Mouse (Mus musculus) midbrain, embryonic 15.5 days (tissue): ENCODE data around the gene Gm11099. TPM values are rescaled to one million over a fixed set of nuclear protein-coding genes. Genes with fewer than 3 reads are reported as not detected.

Experiments
- ATAC-seq: fragments of 200-750 bp; cut with Nextera tagmentation; replicated peaks from 2 replicates; pipeline ENCODE4 v1.8.0; 2017; ENCODE audit warnings: moderate TSS enrichment
- H3K27ac ChIP-seq: fragments of 300-500 bp; sonication (generic); 2 replicates; pipeline ENCODE4 v1.5.1; 2015; ENCODE audit warnings: mild to moderate bottlenecking, inconsistent platforms
- H3K27me3 ChIP-seq: fragments of 300-500 bp; sonication (generic); replicated peaks from 2 replicates; pipeline ENCODE4 v1.6.1; 2015; ENCODE audit warnings: inconsistent platforms
- H3K36me3 ChIP-seq: fragments of 300-500 bp; sonication (generic); replicated peaks from 2 replicates; pipeline ENCODE4 v1.6.1; 2015; ENCODE audit warnings: inconsistent platforms
- H3K4me1 ChIP-seq: fragments of 300-500 bp; sonication (generic); 2 replicates; pipeline ENCODE4 v1.6.1; 2015; ENCODE audit warnings: inconsistent platforms
- H3K4me2 ChIP-seq: fragments of 300-500 bp; sonication (generic); 2 replicates; pipeline ENCODE4 v1.6.1; 2015; ENCODE audit warnings: inconsistent platforms, mild to moderate bottlenecking, moderate library complexity
- H3K4me3 ChIP-seq: fragments of 300-500 bp; sonication (generic); 2 replicates; pipeline ENCODE4 v1.5.1; 2015; ENCODE audit warnings: mild to moderate bottlenecking, inconsistent platforms
- H3K9ac ChIP-seq: fragments of 300-500 bp; sonication (generic); 2 replicates; pipeline ENCODE4 v1.6.1; 2015; ENCODE audit warnings: mild to moderate bottlenecking, inconsistent platforms
- H3K9me3 ChIP-seq: fragments of 300-500 bp; sonication (generic); 2 replicates; pipeline ENCODE4 v1.6.1; 2016; ENCODE audit warnings: inconsistent platforms
- WGBS: fragments of 180-500 bp; shearing (Covaris S2); methylation state at CpG from one replicate; pipeline ENCODE4 v1.1.7; 2015; ENCODE audit warnings: mixed read lengths; 5-methylcytosine and 5-hydroxymethylcytosine counted together
- polyA plus RNA-seq: library from polyadenylated mRNA; unstranded; fragments of >200 nt; fragmentation: Nextera tagmentation; extraction: Ambion mirVana; gene quantifications from 2 replicates; pipeline ENCODE4 v1.2.1, GENCODE M21; 2015

The Gm11099 gene
- not detected in 2 replicates for polyA plus RNA-seq

DNA sequence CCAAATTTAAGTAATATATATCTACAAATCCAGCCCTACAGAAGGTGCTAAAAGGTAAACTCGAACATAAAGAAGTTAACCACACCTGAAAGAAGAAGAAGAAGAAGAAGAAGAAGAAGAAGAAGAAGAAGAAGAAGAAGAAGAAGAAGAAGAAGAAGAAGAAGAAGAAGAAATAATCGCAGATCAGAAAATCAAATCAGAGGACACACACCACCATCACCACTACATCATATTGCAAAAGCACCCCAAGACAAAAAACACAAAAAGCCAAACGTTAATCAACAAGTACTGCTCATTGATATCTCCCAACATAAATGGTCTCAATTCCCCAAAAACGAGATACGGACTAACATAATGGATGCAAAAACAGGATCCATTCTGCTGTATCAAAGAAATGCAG, at the start of gene Gm11099:
Gene Gm11099 (plus strand): TSS at position 301 of the 400 bp plus-strand sequence.
- Histone ChIP-seq H3K4me3 (no peak within 1 kb of the TSS), H3K27ac (no peak within 1 kb of the TSS), H3K9ac (no peak within 1 kb of the TSS), H3K9me3 (no peaks in the 10 kb centered on the region), H3K4me2 (no peak within 1 kb of the TSS), H3K36me3 (no peaks in the 10 kb centered on the region), H3K27me3 (no peaks in the 10 kb centered on the region), H3K4me1 (no peaks in the 10 kb centered on the region)
- WGBS = 88% methylated on average over 5 of the region's 5 CpGs
- no peak for ATAC-seq

DNA sequence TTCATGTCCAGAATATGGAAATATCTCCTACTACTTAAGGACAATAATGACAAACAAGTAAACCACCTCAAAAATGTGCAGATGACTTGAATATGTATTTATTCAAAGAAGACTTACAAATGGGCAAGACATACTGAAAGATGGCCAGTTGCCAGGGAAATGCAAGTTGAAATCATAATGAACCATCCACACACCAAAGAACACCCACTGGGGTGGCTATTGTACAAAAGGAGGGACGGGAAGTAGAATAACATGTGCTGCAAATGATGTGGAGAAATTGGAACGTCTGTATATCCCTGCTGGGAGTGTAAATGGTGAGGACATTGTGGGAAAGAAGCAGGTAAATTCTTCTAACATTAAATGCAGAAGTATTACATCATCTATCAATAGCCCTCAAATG, 46.3 kb upstream of the Gm11099 start:
- Histone ChIP-seq H3K36me3 (no peaks in the 10 kb centered on the region), H3K9ac (no peak overlapping the region), H3K4me2 (no peak overlapping the region), H3K9me3 (no peaks in the 10 kb centered on the region), H3K4me1 (no peaks in the 10 kb centered on the region), H3K27ac (no peak overlapping the region), H3K4me3 (no peak overlapping the region), H3K27me3 (no peaks in the 10 kb centered on the region)
- ATAC-seq = no peak; the same call in 1 of the 2 replicates
- 28% methylated on average over 2 of the region's 2 CpGs for WGBS

DNA sequence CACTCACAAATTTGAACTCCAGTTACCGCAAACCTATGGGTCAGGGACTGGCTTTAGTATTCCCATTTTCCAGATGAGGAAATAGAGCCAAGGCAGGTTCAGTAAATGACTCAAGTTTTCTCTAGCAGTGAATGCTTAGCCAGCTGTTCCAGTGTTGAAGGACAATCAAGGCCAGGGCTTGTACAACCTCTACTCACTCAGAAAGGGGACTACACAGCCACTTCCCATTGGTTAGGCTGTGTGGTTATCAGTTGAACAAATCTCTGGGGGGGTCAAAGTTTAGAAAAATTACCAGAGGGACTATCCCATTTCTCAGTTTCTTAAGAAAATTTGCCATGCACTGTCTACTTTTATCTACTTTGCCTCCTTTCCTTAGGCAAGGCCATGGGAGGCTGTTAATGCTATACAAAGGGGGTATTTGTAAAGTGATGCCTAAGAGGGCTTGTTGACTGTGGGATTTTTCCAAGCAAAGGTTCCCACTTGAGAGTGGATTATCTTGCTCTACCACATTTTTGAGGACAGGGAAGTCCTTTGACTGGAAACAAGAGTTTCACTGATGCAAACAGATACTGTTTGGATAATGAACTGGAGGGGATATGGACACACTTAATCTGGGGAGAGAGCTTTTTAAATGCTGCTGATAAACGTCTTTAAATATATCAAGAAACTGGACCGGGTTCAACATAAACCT, 30.2 kb upstream of the Gm11099 start:
- Histone ChIP-seq H3K4me1 (no peaks in the 10 kb centered on the region), H3K9me3 (no peaks in the 10 kb centered on the region), H3K36me3 (no peaks in the 10 kb centered on the region), H3K4me2 (no peak overlapping the region), H3K9ac (no peak overlapping the region), H3K27me3 (no peaks in the 10 kb centered on the region), H3K4me3 (no peak overlapping the region), H3K27ac (no peak overlapping the region)
- ATAC-seq = no peak
- 68% methylated on average over 3 of the region's 3 CpGs for WGBS

DNA sequence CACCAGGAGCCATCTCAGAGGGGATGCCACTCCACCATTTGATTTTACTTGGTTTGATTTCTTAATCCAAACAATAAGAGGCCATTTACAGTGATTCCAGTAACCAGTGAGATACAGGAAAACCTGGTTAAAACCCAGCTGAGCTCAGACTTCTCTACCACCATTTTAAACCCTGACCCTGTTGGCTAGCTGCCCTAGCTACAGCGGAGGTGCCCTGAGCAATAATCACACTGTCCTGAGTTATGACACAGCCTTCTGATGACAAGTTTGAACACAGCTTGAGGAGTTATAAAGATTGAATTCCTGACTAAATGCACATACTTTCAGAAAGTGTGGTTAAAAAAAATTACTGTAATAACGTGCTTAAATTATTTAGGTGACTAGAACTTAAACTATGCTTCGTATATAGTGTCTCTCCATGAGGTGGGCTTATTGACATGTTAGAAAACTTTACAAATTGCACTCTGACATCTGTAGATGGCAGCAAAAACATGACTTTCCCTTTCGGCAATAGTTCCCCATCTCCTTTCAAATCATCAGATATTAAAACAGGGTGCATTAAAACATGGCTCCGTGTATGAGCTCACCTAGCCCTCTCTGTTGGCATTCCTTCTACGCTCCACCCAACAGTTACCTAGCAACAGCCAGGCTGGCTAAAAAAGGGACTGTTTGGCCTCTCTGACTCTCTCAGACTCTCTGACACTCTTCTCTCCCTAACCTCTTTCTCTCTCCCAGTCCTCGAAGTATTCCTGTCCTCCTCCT, 29.1 kb upstream of the Gm11099 start:
- Histone ChIP-seq H3K9me3 (no peaks in the 10 kb centered on the region), H3K27ac (no peak overlapping the region), H3K9ac (no peak overlapping the region), H3K4me2 (no peak overlapping the region), H3K27me3 (no peaks in the 10 kb centered on the region), H3K4me3 (no peak overlapping the region), H3K4me1 (no peaks in the 10 kb centered on the region), H3K36me3 (no peaks in the 10 kb centered on the region)
- WGBS = 62% methylated on average over 7 of the region's 7 CpGs
- peak; percentile 76 for ATAC-seq

DNA sequence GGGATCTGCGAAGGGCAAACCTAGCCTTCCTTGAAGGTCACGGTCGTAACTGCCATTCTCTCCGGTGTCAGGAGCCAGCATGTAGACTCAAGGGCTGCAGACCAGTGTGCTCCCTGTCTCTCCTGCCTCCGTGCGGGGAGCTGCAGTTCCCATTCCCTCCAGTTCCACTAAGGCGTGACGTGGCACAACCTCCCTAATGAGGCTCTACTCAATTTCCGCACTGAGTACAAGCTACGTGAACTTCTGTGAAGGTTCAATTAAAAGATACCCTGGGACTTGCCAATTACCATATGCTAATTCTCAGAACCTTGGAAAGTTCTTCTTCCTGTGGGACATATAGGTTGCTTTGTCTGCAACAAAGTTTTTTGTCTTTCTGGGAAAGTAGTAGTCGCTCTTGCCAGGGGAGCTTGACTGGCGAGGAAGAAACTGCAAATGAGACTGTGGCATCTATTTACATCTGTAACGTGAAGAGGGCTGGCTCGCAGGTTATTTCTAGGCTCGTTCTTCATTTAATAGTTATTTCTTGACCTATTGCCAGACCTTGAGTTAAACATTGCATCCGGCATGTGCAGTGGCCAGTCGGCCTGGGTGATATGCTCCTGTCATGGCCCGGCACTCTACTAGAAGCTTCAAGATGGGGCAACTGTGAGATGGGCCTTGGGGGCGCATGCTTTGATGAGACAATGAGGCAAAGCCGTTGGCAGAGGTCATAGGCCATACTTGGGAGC, 26.8 kb upstream of the Gm11099 start:
- no peaks in the 10 kb centered on the region for H3K36me3 ChIP-seq
- H3K9me3 ChIP-seq = no peaks in the 10 kb centered on the region
- H3K27me3 ChIP-seq = no peaks in the 10 kb centered on the region
- no peak overlapping the region for H3K4me3 ChIP-seq
- H3K27ac ChIP-seq = no peak overlapping the region
- 90% methylated on average over 20 of the region's 20 CpGs for WGBS
- ATAC-seq = no peak
- H3K9ac ChIP-seq = no peak overlapping the region
- no peaks in the 10 kb centered on the region for H3K4me1 ChIP-seq
- H3K4me2 ChIP-seq = no peak overlapping the region

DNA sequence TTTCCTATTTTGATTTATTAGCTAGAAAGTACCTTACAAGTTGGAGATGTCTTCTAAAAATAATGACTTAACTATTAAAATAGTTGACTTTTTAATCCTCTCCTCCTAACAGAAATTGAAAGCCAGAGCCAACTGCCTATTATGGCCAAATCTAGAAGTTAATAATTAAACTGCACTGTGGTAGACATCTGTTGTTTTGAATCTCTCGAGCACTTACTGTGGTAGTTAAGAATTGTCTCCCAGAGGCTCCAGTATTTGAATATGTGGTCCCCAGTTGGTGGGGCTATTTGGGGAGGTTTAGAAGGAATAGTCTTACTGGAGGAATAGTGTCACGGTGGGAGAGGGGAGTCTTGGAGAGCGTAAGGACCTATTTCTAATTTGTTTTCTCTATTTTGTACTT, 18.2 kb upstream of the Gm11099 start:
- Histone ChIP-seq H3K27me3 (no peaks in the 10 kb centered on the region), H3K9ac (no peak overlapping the region), H3K4me2 (no peak overlapping the region), H3K27ac (no peak overlapping the region), H3K36me3 (no peaks in the 10 kb centered on the region), H3K9me3 (no peaks in the 10 kb centered on the region), H3K4me3 (no peak overlapping the region), H3K4me1 (peaks cover 3% of the 10 kb centered on the region; the same call in 1 of the 2 replicates)
- ATAC-seq = no peak
- WGBS = 85% methylated on average over 3 of the region's 3 CpGs

DNA sequence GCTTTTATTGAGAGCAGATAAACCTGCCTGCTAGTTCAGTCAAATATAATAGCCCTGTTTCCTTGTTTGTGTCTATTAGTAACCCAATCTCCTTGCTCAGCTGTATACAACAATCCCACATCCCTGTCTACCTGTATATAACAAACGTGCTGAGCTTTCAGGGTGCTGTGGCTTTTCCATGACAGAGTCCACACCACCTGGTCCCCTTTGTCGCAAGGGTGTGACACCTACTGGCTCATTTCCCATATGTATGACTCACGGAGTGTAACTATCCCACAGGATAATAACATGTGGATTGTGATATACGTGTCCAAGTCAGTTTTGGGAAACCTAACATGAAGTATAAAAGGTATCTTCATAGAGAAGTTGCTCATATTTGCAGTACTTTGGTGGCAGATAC, 16.8 kb upstream of the Gm11099 start:
- Histone ChIP-seq H3K9me3 (no peaks in the 10 kb centered on the region), H3K27me3 (no peaks in the 10 kb centered on the region), H3K4me3 (no peak overlapping the region), H3K9ac (no peak overlapping the region), H3K36me3 (no peaks in the 10 kb centered on the region), H3K27ac (no peak overlapping the region), H3K4me1 (peaks cover 3% of the 10 kb centered on the region; the same call in 1 of the 2 replicates), H3K4me2 (no peak overlapping the region)
- no peak for ATAC-seq
- 95% methylated on average over 4 of the region's 4 CpGs for WGBS

DNA sequence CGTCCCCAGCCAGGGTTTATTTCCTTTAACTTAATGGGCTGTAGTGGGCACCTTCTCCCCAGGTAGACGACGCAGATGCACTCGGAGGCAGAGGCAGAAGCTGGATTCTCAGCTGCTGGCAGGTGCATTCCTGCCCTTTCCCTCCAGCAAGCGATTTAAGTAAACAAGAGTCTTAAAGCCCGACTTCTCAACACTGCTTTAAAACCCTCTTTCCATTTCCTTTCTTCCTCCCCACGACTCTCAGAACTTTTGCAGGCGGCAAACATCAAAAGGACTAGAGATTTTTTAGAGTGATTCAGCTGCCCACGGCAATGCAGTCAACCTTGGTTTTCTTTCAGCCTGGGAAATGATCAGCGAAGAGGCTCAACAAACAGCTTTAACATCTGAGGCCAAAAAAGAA, 14.7 kb upstream of the Gm11099 start:
- H3K4me1 ChIP-seq = peaks cover 3% of the 10 kb centered on the region; the same call in 1 of the 2 replicates
- H3K4me3 ChIP-seq = no peak overlapping the region
- H3K9ac ChIP-seq = no peak overlapping the region
- H3K36me3 ChIP-seq = no peaks in the 10 kb centered on the region
- H3K27ac ChIP-seq = no peak overlapping the region
- WGBS = 21% methylated on average over 10 of the region's 10 CpGs
- H3K4me2 ChIP-seq = no peak overlapping the region
- 0 out of 2 replicates have a peak, but pooled peaks have one; percentile 45 for ATAC-seq
- H3K9me3 ChIP-seq = no peaks in the 10 kb centered on the region
- H3K27me3 ChIP-seq = no peaks in the 10 kb centered on the region

DNA sequence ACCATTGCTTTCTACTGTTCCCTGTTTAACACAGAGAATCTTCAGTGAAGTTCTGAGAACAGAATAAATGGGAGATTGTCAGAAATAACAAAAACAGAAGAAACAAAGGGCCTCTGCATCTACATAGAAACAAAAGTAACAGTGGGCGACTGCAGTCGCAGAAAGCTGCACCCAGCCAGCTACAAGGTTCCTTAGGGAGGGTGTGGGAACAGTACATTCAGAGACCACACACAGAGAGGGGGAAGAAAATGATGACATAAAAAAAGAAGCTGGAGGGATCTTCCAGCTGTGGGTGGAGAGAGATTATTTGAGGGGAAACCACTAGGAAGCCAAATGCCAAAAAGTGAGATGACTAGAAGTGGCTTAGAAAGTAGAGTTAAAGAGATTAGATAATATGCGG, 20.6 kb downstream of the Gm11099 start:
- Histone ChIP-seq H3K4me2 (no peak overlapping the region), H3K4me1 (no peaks in the 10 kb centered on the region), H3K9me3 (no peaks in the 10 kb centered on the region), H3K36me3 (no peaks in the 10 kb centered on the region), H3K27ac (no peak overlapping the region), H3K4me3 (no peak overlapping the region), H3K9ac (no peak overlapping the region), H3K27me3 (no peaks in the 10 kb centered on the region)
- WGBS = 35% methylated on average over 3 of the region's 3 CpGs
- no peak for ATAC-seq

DNA sequence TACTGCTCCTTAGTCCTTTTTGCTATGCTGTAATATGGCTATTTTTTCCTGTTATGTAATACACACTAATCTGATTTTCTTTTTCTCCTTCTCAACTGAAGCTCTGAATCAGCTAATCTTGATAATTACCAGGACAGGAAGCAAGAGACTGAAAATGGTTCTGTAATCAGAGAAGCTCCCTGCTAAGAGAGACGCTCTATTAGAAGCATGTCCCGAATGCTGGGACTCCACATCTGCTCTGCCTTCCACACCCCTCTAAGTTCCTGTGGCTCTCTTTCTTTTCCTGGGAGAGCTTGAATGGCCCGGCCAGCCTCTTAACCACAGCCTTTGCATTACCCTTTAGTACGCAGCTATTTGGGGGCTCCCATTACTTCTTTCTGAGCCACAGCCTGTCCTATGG, 45.8 kb downstream of the Gm11099 start:
- no peaks in the 10 kb centered on the region for H3K36me3 ChIP-seq
- no peak for ATAC-seq
- no peak overlapping the region for H3K4me2 ChIP-seq
- no peak overlapping the region for H3K4me3 ChIP-seq
- WGBS = 72% methylated on average over 4 of the region's 4 CpGs
- H3K27me3 ChIP-seq = no peaks in the 10 kb centered on the region
- H3K4me1 ChIP-seq = 0 out of 2 replicates have a peak, but pooled peaks cover 5% of the 10 kb centered on the region
- H3K9ac ChIP-seq = no peak overlapping the region
- H3K27ac ChIP-seq = no peak overlapping the region
- no peaks in the 10 kb centered on the region for H3K9me3 ChIP-seq

DNA sequence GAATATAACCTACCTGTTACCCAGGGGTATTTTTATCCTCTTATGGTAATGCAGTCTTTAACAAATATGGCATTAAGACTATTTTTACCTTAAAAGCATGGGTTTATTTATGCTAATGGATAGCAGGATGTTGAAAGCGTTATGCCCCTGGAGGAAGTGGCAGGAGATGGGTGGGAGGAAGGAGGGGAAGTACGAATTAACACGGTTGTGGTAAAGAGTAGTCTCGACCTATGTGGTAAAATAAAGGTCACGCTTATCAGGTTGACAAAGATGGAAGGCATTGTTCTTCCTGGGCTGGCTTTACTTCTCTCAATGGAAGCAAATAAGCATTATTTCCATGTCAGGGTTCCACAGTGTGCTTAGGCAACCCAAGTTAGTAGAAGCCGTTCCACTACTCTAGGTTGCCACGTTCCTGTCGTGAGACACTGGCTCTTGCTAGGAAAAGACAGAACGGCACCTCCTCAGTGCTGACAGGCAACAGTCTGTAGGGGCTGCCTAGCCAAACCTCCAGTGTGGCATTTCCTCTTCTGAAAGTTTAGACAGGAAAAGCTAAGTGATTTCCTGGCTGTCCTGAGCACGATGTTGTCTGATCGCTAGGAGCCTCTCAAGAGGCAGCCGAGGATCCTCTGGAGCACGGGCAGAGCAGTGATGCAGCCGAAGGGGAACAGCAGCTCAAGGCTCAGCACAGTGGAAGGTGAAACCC, 47.7 kb downstream of the Gm11099 start:
- no peaks in the 10 kb centered on the region for H3K27me3 ChIP-seq
- H3K4me1 ChIP-seq = 0 out of 2 replicates have a peak, but pooled peaks cover 5% of the 10 kb centered on the region
- peak overlapping the region; percentile 29 for H3K4me2 ChIP-seq
- no peak overlapping the region for H3K27ac ChIP-seq
- no peak overlapping the region for H3K9ac ChIP-seq
- no peak for ATAC-seq
- H3K9me3 ChIP-seq = no peaks in the 10 kb centered on the region
- WGBS = 34% methylated on average over 14 of the region's 14 CpGs
- H3K36me3 ChIP-seq = no peaks in the 10 kb centered on the region
- no peak overlapping the region for H3K4me3 ChIP-seq

DNA sequence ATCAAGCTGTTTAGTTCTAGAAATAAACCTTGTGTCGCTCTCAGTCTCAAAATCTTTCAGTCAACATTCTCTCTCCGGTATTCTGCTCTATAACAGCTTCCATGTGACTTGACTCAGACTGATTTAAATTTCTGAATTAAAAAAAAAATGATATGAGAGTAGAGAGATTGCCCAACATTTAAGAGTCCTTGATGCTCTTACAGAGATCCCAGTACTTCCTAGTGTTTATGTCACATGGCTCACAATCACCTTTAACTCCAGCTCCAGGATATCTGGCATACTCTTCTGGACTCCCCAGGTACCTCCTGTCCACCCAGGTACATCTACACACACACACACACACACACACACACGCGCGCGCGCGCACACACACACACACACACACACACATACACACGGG, 53.1 kb downstream of the Gm11099 start:
- no peak for ATAC-seq
- Histone ChIP-seq H3K9me3 (no peaks in the 10 kb centered on the region), H3K36me3 (no peaks in the 10 kb centered on the region), H3K9ac (no peak overlapping the region), H3K27ac (no peak overlapping the region), H3K4me3 (no peak overlapping the region), H3K27me3 (no peaks in the 10 kb centered on the region), H3K4me2 (no peak overlapping the region), H3K4me1 (no peaks in the 10 kb centered on the region)
- WGBS = 98% methylated on average over 9 of the region's 9 CpGs
